Mouse (Mus musculus) stomach, postnatal 0 days (tissue): Measurements from ENCODE around the gene Mrps16.

Source experiments
- CTCF ChIP-seq: IDR thresholded peaks from 2 replicates; pipeline ENCODE4 v1.5.1; 2016; ENCODE audit warnings: antibody characterized with exemption, low read depth, mild to moderate bottlenecking, moderate library complexity
- EP300 ChIP-seq: optimal IDR thresholded peaks from 2 replicates; pipeline ENCODE3; 2016; ENCODE audit warnings: antibody characterized with exemption

- TF ChIP-seq CTCF (no peak), EP300 (no peak)
These were observed 22.6 kb downstream of the Mrps16 start for GRCm38 (mm10) chr14:20370798-20371197.
